Mouse (Mus musculus): Measurements from ENCODE around the gene AU022751.
"Not testable (repeated sequence)": the region's sequence is repeated elsewhere in the genome, so short reads cannot be mapped to it uniquely, and the experiment has no call there.

Gene AU022751

GRCm38 (mm10) chrX:6082954-6083680 lies at the start of gene AU022751:
Gene AU022751 (minus strand): TSS chrX:6083419.
- no peak for DNase-seq (ENCODE audit: low spot score in 2 of 2)

- DNase-seq (ENCODE audit: low spot score in 2 of 2), result peak; percentile 8 to 36
Measured at GRCm38 (mm10) chrX:6091996-6092757, 9.0 kb upstream of the AU022751 start.

- DNase-seq (ENCODE audit: low spot score in 2 of 2), result no peak
Measured at GRCm38 (mm10) chrX:6091547-6091946, 8.3 kb upstream of the AU022751 start.

GRCm38 (mm10) chrX:6061563-6061962 lies 21.7 kb downstream of the AU022751 start:
- no peak for DNase-seq (ENCODE audit: low spot score in 2 of 2)

DNA sequence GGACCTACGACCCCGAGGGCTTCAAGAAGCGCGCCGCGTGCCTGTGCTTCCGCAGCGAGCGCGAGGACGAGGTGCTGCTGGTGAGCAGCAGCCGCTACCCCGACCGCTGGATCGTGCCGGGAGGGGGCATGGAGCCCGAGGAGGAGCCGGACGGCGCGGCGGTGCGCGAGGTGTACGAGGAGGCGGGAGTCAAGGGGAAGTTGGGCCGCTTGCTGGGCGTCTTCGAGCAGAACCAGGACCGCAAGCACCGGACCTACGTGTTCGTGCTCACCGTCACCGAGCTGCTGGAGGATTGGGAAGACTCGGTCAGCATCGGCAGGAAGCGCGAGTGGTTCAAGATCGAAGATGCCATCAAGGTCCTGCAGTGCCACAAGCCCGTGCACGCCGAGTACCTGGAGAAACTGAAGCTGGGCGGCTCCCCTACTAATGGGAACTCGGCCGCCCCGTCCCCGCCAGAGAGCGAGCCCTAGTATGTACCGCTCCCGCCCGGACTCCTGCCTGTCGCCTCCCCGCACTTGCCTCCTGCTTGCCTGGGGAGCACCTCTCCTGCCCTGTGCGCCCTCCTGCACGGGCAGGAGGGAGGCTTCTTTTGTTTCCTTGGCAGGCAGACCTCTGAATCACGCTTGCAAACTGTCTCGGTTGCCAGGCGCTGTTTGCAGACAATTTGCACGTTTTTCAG lies 35.1 kb downstream of the AU022751 start:
- DNase-seq (ENCODE audit: low spot score in 2 of 2), result not testable (repeated sequence)

GRCm38 (mm10) chrX:6047066-6047935 lies 35.9 kb downstream of the AU022751 start, which contains the start of gene Nudt11:
Gene Nudt11 (plus strand): TSS chrX:6047453.
- not testable (repeated sequence) for DNase-seq (ENCODE audit: low spot score in 2 of 2)

Data from left cerebral cortex, adult 9 months (tissue).